ENCODE assay signal across 23 mouse cellular contexts in the genomic region with DNA sequence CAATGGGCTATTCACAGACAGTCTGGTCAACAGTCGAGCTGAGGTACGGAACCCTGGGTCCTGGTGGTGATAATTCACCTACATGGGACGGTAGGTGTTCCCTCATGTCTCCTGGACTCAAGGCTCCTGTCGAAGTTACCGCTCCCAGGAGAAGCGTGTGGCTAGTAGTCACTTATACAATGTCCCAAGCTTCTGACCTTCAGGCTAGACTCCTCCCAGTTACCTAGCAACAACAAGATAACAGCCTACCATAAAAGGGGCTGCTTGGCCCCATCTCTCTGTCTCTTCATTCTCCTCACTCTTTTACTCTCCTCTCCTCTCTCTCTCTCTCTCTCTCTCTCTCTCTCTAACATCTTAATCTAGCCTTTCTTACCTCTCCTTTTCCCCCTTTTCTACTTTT.
A peak's percentile ranks its signal among the peaks of the same experiment; 100 is the strongest.
DNase-seq lines count a peak whose midpoint lies in the region; ATAC-seq and TF ChIP-seq lines count a peak whose summit lies in the region.
"Had no signal": no experiment of that assay in that cellular context is flagged by ENCODE, and none has a peak within 500 bp of the region (broad histone marks: within the 10 kb centered on the region; RNA-seq: fewer than 3 reads in every experiment).

No protein-coding gene starts in this region.

- ATAC-seq in heart, embryonic 13.5 days (ENCODE audit: extremely low read depth, insufficient number of reproducible peaks, low FRiP score, low TSS enrichment): no peak
- ATAC-seq in heart, postnatal 0 days (ENCODE audit: insufficient read depth, low read depth): peak; percentile 36; the same call in 1 of the 2 replicates
- no peak for ATAC-seq in hindbrain, embryonic 16.5 days
- ATAC-seq: CD4-positive, CD25-positive, alpha-beta regulatory T cell, adult 4 months; forebrain, embryonic 15.5 days had no signal

- H3K9me3 ChIP-seq in heart, embryonic 13.5 days: no peaks in the 10 kb centered on the region
- no peaks in the 10 kb centered on the region for H3K9me3 ChIP-seq in heart, postnatal 0 days (replicated peaks; ENCODE audit: control insufficient read depth, low read length)
- H3K9me3 ChIP-seq in hindbrain, embryonic 16.5 days (ENCODE audit: control insufficient read depth, low read length): no peaks in the 10 kb centered on the region
- H3K9me3 ChIP-seq: embryonic facial prominence, embryonic 15.5 days; forebrain, embryonic 15.5 days; hindbrain, embryonic 13.5 days had no signal

- DNase-seq in heart, adult 11 months: peak; percentile 76
- no peak for DNase-seq in heart, adult 8-10 months (ENCODE audit: low spot score)
- no peak for DNase-seq in heart, postnatal 14 days
- DNase-seq in heart, postnatal 0 days (ENCODE audit: low spot score): no peak
- DNase-seq in heart, postnatal 10 days: no peak
- DNase-seq: adrenal gland, postnatal 10 days; B cell, adult 2 months; cerebellum, adult 11 months; cerebellum, adult 8-10 months; cerebellum, postnatal 14 days; embryo, embryonic 11 days; gastrocnemius, postnatal 36 days; kidney, adult 11 months; kidney, adult 9 months had no signal

- no peak overlapping the region for H3K27ac ChIP-seq in heart, embryonic 13.5 days (replicated peaks)
- H3K27ac ChIP-seq in heart, postnatal 0 days (ENCODE audit: low read depth): no peak overlapping the region
- no peak overlapping the region for H3K27ac ChIP-seq in hindbrain, embryonic 16.5 days (ENCODE audit: low read depth, low read length)
- H3K27ac ChIP-seq: embryonic facial prominence, embryonic 15.5 days; forebrain, embryonic 15.5 days; hindbrain, embryonic 13.5 days; kidney, postnatal 0 days had no signal

- H3K4me3 ChIP-seq in heart, embryonic 13.5 days: no peak overlapping the region
- H3K4me3 ChIP-seq in heart, postnatal 0 days (ENCODE audit: low read depth, low read length): no peak overlapping the region
- no peak overlapping the region for H3K4me3 ChIP-seq in hindbrain, embryonic 16.5 days (ENCODE audit: low read length)
- H3K4me3 ChIP-seq: embryonic facial prominence, embryonic 15.5 days; erythroblast, embryonic 14.5 days; forebrain, embryonic 15.5 days; hindbrain, embryonic 13.5 days had no signal

- H3K4me2 ChIP-seq in heart, embryonic 13.5 days: peak overlapping the region; percentile 37
- peak overlapping the region; percentile 38; the same call in 1 of the 2 replicates for H3K4me2 ChIP-seq in heart, postnatal 0 days (ENCODE audit: low read depth, low read length)
- H3K4me2 ChIP-seq in hindbrain, embryonic 16.5 days (ENCODE audit: low read length): no peak overlapping the region
- H3K4me2 ChIP-seq: embryonic facial prominence, embryonic 15.5 days; forebrain, embryonic 15.5 days; hindbrain, embryonic 13.5 days had no signal

- H3K36me3 ChIP-seq in heart, embryonic 13.5 days: peaks cover 13% of the 10 kb centered on the region
- 0 out of 2 replicates have a peak, but pooled peaks cover 5% of the 10 kb centered on the region for H3K36me3 ChIP-seq in heart, postnatal 0 days (replicated peaks; ENCODE audit: control insufficient read depth, insufficient read depth, low read length)
- H3K36me3 ChIP-seq in hindbrain, embryonic 16.5 days (ENCODE audit: control insufficient read depth, insufficient read depth, low read length): peaks cover 2% of the 10 kb centered on the region; the same call in 1 of the 2 replicates
- H3K36me3 ChIP-seq: embryonic facial prominence, embryonic 15.5 days; forebrain, embryonic 15.5 days; G1E had no signal

- H3K27me3 ChIP-seq in heart, embryonic 13.5 days (replicated peaks): no peaks in the 10 kb centered on the region
- H3K27me3 ChIP-seq in heart, postnatal 0 days (ENCODE audit: control insufficient read depth, insufficient read depth, low read length): no peaks in the 10 kb centered on the region
- no peaks in the 10 kb centered on the region for H3K27me3 ChIP-seq in hindbrain, embryonic 16.5 days (replicated peaks; ENCODE audit: control insufficient read depth, insufficient read depth, low read length)
- H3K27me3 ChIP-seq: embryonic facial prominence, embryonic 15.5 days; forebrain, embryonic 15.5 days; hindbrain, embryonic 13.5 days had no signal

- peaks cover 32% of the 10 kb centered on the region for H3K4me1 ChIP-seq in heart, embryonic 13.5 days
- 0 out of 2 replicates have a peak, but pooled peaks cover 5% of the 10 kb centered on the region for H3K4me1 ChIP-seq in heart, postnatal 0 days (ENCODE audit: control insufficient read depth, insufficient read depth)
- H3K4me1 ChIP-seq in hindbrain, embryonic 16.5 days (ENCODE audit: control insufficient read depth, insufficient read depth, low read depth, low read length): no peaks in the 10 kb centered on the region
- H3K4me1 ChIP-seq: embryonic facial prominence, embryonic 15.5 days; forebrain, embryonic 15.5 days; hindbrain, embryonic 13.5 days had no signal

- WGBS in heart, embryonic 13.5 days: 47% methylated on average over 6 of the region's 6 CpGs
- WGBS in heart, postnatal 0 days: 38% methylated on average over 6 of the region's 6 CpGs
- 85% methylated on average over 6 of the region's 6 CpGs for WGBS in hindbrain, embryonic 16.5 days

- intact Hi-C loops in heart, postnatal 14 days (cut with DNase I): no loop called here
- intact Hi-C loops in heart, postnatal 10 days (cut with DNase I): no loop called here

- H3K9ac ChIP-seq in heart, embryonic 13.5 days: no peak overlapping the region
- no peak overlapping the region for H3K9ac ChIP-seq in heart, postnatal 0 days (replicated peaks; ENCODE audit: low read depth, low read length)
- no peak overlapping the region for H3K9ac ChIP-seq in hindbrain, embryonic 16.5 days (ENCODE audit: low read depth, low read length)
- H3K9ac ChIP-seq: embryonic facial prominence, embryonic 15.5 days; forebrain, embryonic 15.5 days; hindbrain, embryonic 13.5 days had no signal

- TF ChIP-seq EP300 in heart, postnatal 0 days (IDR thresholded peaks at IDR 0.05; ENCODE audit: low read depth): no peak

- no peak for TF ChIP-seq CTCF in heart, postnatal 0 days (IDR thresholded peaks at IDR 0.05; ENCODE audit: low read depth)
